Mouse (Mus musculus) mesoderm, embryonic 11.5 days (tissue): ENCODE measurements at regions not wholly inside any gene's neighbourhood (a gene's known extent, or its start where the extent isn't known, plus 50 kb on each side); places are given as distances from the start of the nearest gene placed in this dataset.

Experiments used
- DNase-seq: peaks from one replicate; pipeline ENCODE4 v3.0.0-alpha.2; 2012; ENCODE audit warnings: low read depth, low spot score

DNA sequence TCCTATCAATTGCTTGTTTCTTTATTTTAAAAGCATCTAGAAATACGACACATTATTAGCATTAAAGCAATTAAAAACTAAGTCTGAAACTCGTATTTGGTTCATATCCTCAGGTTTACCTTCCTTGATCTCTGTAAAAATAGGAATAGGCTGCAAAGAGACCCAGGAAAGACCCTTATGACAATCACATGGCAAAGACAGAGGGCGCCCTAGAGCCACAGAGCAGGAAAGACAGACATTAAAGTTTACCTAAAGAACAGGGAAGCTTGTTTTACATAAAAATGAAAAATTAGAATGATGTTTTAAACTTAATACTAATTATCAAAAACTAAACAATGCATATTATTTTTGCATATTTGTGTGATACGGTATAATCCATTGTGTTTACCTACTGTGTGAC, 153.2 kb downstream of the Usp25 start:
- DNase-seq = no peak

DNA sequence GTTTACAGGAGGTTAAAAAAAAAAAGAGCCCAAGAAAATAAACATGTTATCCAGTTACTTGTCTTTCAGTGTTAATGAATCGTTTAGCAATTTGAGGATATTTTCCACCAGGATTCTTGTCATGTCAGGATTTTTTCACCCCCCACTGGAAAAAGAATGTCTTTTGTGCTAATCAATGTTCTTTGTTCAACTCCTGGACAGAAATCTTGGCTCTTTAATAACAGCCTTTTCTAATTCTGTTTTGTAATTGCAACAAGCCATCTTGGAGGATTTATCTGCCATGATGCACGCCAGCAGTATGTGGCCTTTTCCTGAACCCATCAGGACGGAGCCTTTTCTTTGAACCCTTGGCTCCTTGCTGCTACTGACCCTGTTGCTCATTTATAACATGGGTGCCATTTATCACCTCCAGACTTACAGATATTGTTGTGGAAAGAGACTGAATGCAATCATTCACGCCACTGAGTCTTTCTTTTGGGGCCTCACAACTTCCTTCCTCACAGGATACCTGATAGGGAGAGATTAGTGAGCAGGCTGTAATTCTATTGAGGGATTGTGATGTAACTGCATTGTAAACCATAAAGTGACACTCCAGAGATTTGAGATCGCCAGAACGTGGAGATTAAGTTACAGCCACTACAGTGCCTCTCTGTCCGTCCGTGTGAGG, 159.7 kb downstream of the Usp25 start:
- DNase-seq = peak; percentile 81

DNA sequence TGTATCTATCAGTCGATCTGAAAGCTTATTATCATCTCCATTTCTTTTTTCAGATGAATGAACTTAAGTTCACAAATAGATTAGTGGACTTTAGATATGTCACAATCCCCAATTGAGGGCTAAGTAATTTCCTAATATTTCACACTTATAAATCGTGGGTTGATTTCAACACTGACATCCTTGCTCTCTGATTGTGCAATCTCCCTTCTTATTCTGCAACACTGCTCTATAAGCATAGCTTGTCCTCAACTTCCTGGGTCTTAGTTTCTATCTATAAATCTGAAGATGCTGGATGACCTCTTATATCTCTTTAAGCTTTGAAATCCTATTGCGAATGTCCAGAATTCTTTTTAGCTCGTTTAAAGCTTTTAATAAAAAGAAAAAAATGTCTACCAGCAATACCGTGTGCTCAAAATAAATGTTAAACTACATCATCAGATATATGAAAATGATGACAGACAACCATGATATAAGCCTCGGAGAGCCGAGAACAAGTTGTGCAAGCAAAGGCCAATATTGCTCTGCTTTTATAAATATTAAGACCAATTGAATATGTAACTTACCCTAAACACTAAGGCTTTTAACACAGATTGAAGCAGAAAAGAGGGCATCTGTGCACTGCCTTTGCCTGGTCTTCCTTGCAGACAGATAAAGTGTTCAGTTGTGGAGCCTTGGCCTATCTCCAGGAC, 161.4 kb downstream of the Usp25 start:
- no peak for DNase-seq

GRCm38 (mm10) chr16:77180990-77181389, 167.5 kb downstream of the Usp25 start:
- DNase-seq = no peak
